Mouse (Mus musculus) midbrain, embryonic 15.5 days (tissue): ENCODE results near the gene Lce1e. TPM values are rescaled to one million over a fixed set of nuclear protein-coding genes. Genes with fewer than 3 reads are reported as not detected.

ENCODE experiments used
- polyA plus RNA-seq: library from polyadenylated mRNA; unstranded; fragments of >200 nt; fragmentation: Nextera tagmentation; extraction: Ambion mirVana; gene quantifications from 2 replicates; pipeline ENCODE4 v1.2.1, GENCODE M21; 2015

Gene Lce1e
- polyA plus RNA-seq, 1 experiment from 2014 or later, result not detected

Other genes starting within 250 kb of the Lce1e start
- gene Sprr1a, start 223.2 kb downstream of the Lce1e start, polyA plus RNA-seq, result 0.28 TPM in 1 of 2 replicates, not detected in the other
- not detected in 2 replicates for gene Sprr4, start 208.6 kb downstream of the Lce1e start, polyA plus RNA-seq
- not detected in 2 replicates for gene 2310046K23Rik, start 174.6 kb downstream of the Lce1e start, polyA plus RNA-seq
- gene Ivl, start 135.3 kb downstream of the Lce1e start, polyA plus RNA-seq, result not detected in 2 replicates
- gene Smcp, start 120.1 kb downstream of the Lce1e start, polyA plus RNA-seq, result not detected in 2 replicates
- not detected in 2 replicates for gene 2210017I01Rik, start 101.6 kb downstream of the Lce1e start, polyA plus RNA-seq
- not detected in 2 replicates for gene Lce6a, start 87.4 kb downstream of the Lce1e start, polyA plus RNA-seq
- gene Lce1a1, start 60.8 kb downstream of the Lce1e start, polyA plus RNA-seq, result not detected in 2 replicates
- not detected in 2 replicates for gene Lce1b, start 52.1 kb downstream of the Lce1e start, polyA plus RNA-seq
- not detected in 2 replicates for gene Lce1a2, start 38.8 kb downstream of the Lce1e start, polyA plus RNA-seq
- not detected in 2 replicates for gene Lce1c, start 29.8 kb downstream of the Lce1e start, polyA plus RNA-seq
- not detected in 2 replicates for gene Lce1d, start 21.9 kb downstream of the Lce1e start, polyA plus RNA-seq
- not detected in 2 replicates for gene Lce1f, start 11.3 kb upstream of the Lce1e start, polyA plus RNA-seq
- gene Gm38119, start 30.0 kb upstream of the Lce1e start, polyA plus RNA-seq, result not detected in 2 replicates
- gene Lce1g, start 43.3 kb upstream of the Lce1e start, polyA plus RNA-seq, result not detected in 2 replicates
- not detected in 2 replicates for gene Lce1h, start 56.0 kb upstream of the Lce1e start, polyA plus RNA-seq
- gene Lce1i, start 69.8 kb upstream of the Lce1e start, polyA plus RNA-seq, result not detected in 2 replicates
- not detected in 2 replicates for gene Lce1j, start 81.4 kb upstream of the Lce1e start, polyA plus RNA-seq
- not detected in 2 replicates for gene Lce1k, start 98.8 kb upstream of the Lce1e start, polyA plus RNA-seq
- not detected in 2 replicates for gene Kprp, start 118.2 kb upstream of the Lce1e start, polyA plus RNA-seq
- gene Lce1l, start 142.2 kb upstream of the Lce1e start, polyA plus RNA-seq, result not detected in 2 replicates
- not detected in 2 replicates for gene 2310050C09Rik, start 161.1 kb upstream of the Lce1e start, polyA plus RNA-seq
- gene Lce3a, start 217.2 kb upstream of the Lce1e start, polyA plus RNA-seq, result not detected in 2 replicates
- not detected in 2 replicates for gene Lce3b, start 223.9 kb upstream of the Lce1e start, polyA plus RNA-seq
- not detected in 2 replicates for gene Lce3c, start 235.4 kb upstream of the Lce1e start, polyA plus RNA-seq
- not detected in 2 replicates for gene Lce3d, start 248.3 kb upstream of the Lce1e start, polyA plus RNA-seq